Mouse (Mus musculus) stomach, postnatal 0 days (tissue): ENCODE measurements around the gene Gm10203.

Experiments used
- CTCF ChIP-seq: IDR thresholded peaks from 2 replicates; pipeline ENCODE4 v1.5.1; 2016; ENCODE audit warnings: antibody characterized with exemption, low read depth, mild to moderate bottlenecking, moderate library complexity
- EP300 ChIP-seq: optimal IDR thresholded peaks from 2 replicates; pipeline ENCODE3; 2016; ENCODE audit warnings: antibody characterized with exemption

- no peak for TF ChIP-seq CTCF
- no peak for TF ChIP-seq EP300
Measured at GRCm38 (mm10) chr6:149107615-149108014, 22.4 kb upstream of the Gm10203 start.
